Mouse (Mus musculus): Measurements from ENCODE around the gene Vmn1r228. TPM values are rescaled to one million over a fixed set of nuclear protein-coding genes. Genes with fewer than 3 reads are reported as not detected.

The Vmn1r228 gene
- not detected in 2 replicates for polyA plus RNA-seq (2021; fragmentation: Nextera tagmentation)
- long read RNA-seq, experiment 1 = 0 reads
- long read RNA-seq, experiment 2 = 0 reads

GRCm38 (mm10) chr17:20786057-20786456 lies at the start of gene Vmn1r228:
Vmn1r228 (minus strand) TSS chr17:20786157.

GRCm38 (mm10) chr17:20811255-20811654 lies 25.3 kb upstream of the Vmn1r228 start, which contains the start of gene Vmn1r229:
Vmn1r229 (plus strand) TSS chr17:20811555.

GRCm38 (mm10) chr17:20729543-20729942 lies 56.4 kb downstream of the Vmn1r228 start, which contains the start of gene Vmn1r227:
Vmn1r227 (plus strand) TSS chr17:20729843.

Other genes starting within 250 kb of the Vmn1r228 start
- gene Vmn2r109, start 221.4 kb downstream of the Vmn1r228 start, polyA plus RNA-seq (2021; fragmentation: Nextera tagmentation) = not detected in 2 replicates
- gene Vmn2r110, start 189.7 kb downstream of the Vmn1r228 start, polyA plus RNA-seq (2021; fragmentation: Nextera tagmentation) = not detected in 2 replicates
- gene Fpr-rs3, start 161.3 kb downstream of the Vmn1r228 start, polyA plus RNA-seq (2021; fragmentation: Nextera tagmentation) = not detected in 2 replicates
- gene Vmn1r226, start 103.3 kb downstream of the Vmn1r228 start, polyA plus RNA-seq (2021; fragmentation: Nextera tagmentation) = not detected in 2 replicates
- gene Vmn1r227, start 56.3 kb downstream of the Vmn1r228 start, polyA plus RNA-seq (2021; fragmentation: Nextera tagmentation) = not detected in 2 replicates
- gene Vmn1r229, start 25.4 kb upstream of the Vmn1r228 start, polyA plus RNA-seq (2021; fragmentation: Nextera tagmentation) = not detected in 2 replicates
- not detected in 2 replicates for gene Vmn1r230, start 54.3 kb upstream of the Vmn1r228 start, polyA plus RNA-seq (2021; fragmentation: Nextera tagmentation)
- not detected in 2 replicates for gene Vmn1r231, start 118.9 kb upstream of the Vmn1r228 start, polyA plus RNA-seq (2021; fragmentation: Nextera tagmentation)
- gene Vmn1r232, start 133.6 kb upstream of the Vmn1r228 start, polyA plus RNA-seq (2021; fragmentation: Nextera tagmentation) = not detected in 2 replicates
- 794 and 886 TPM in 2 replicates for gene Ppp2r1a, start 159.2 kb upstream of the Vmn1r228 start, polyA plus RNA-seq (2021; fragmentation: Nextera tagmentation)
- not detected in 2 replicates for gene Vmn1r233, start 210.3 kb upstream of the Vmn1r228 start, polyA plus RNA-seq (2021; fragmentation: Nextera tagmentation)
- gene Zfp160, start 222.7 kb upstream of the Vmn1r228 start, polyA plus RNA-seq (2021; fragmentation: Nextera tagmentation) = 9.6 and 9.8 TPM in 2 replicates

Measured in left cerebral cortex, adult 6 months (tissue).